Mouse (Mus musculus) embryonic facial prominence, embryonic 13.5 days (tissue): ENCODE results near the gene Frem1. TPM values are rescaled to one million over a fixed set of nuclear protein-coding genes. Genes with fewer than 3 reads are reported as not detected.

ENCODE experiments used
- ATAC-seq: fragments of 200-750 bp; cut with Nextera tagmentation; 2 replicates; pipeline ENCODE4 v1.8.0; 2017; ENCODE audit warnings: low read depth; ENCODE audit not compliant: insufficient number of reproducible peaks, insufficient read depth, low FRiP score, low TSS enrichment
- H3K27ac ChIP-seq: fragments of 300-500 bp; sonication (generic); 2 replicates; pipeline ENCODE4 v1.5.1; 2015; ENCODE audit warnings: moderate library complexity, mild to moderate bottlenecking, inconsistent platforms
- H3K27me3 ChIP-seq: fragments of 300-500 bp; sonication (generic); 2 replicates; pipeline ENCODE4 v1.6.1; 2015; ENCODE audit warnings: mild to moderate bottlenecking, inconsistent platforms
- H3K36me3 ChIP-seq: fragments of 300-500 bp; sonication (generic); 2 replicates; pipeline ENCODE4 v1.6.1; 2015; ENCODE audit warnings: mild to moderate bottlenecking, inconsistent platforms
- H3K4me1 ChIP-seq: fragments of 300-500 bp; sonication (generic); 2 replicates; pipeline ENCODE4 v1.6.1; 2015; ENCODE audit warnings: inconsistent platforms
- H3K4me2 ChIP-seq: fragments of 300-500 bp; sonication (generic); 2 replicates; pipeline ENCODE4 v1.6.1; 2015; ENCODE audit warnings: moderate library complexity, mild to moderate bottlenecking, inconsistent platforms
- H3K4me3 ChIP-seq: fragments of 300-500 bp; sonication (generic); 2 replicates; pipeline ENCODE4 v1.5.1; 2015; ENCODE audit warnings: mild to moderate bottlenecking, inconsistent platforms
- H3K9ac ChIP-seq: fragments of 300-500 bp; sonication (generic); 2 replicates; pipeline ENCODE4 v1.6.1; 2015; ENCODE audit warnings: mild to moderate bottlenecking, inconsistent platforms
- H3K9me3 ChIP-seq: fragments of 300-500 bp; sonication (generic); 2 replicates; pipeline ENCODE4 v1.6.1; 2016; ENCODE audit warnings: inconsistent platforms
- WGBS: fragments of 180-500 bp; shearing (Covaris S2); methylation state at CpG from one replicate; pipeline ENCODE4 v1.1.7; 2015; ENCODE audit warnings: mixed read lengths; 5-methylcytosine and 5-hydroxymethylcytosine counted together
- polyA plus RNA-seq: library from polyadenylated mRNA; unstranded; fragments of >200 nt; fragmentation: Nextera tagmentation; extraction: Ambion mirVana; gene quantifications from 2 replicates; pipeline ENCODE4 v1.2.1, GENCODE M21; 2015

The Frem1 gene
- polyA plus RNA-seq, 1 experiment from 2014 or later = 23.2 TPM

GRCm38 (mm10) chr4:83053206-83053605 lies 1.1 kb upstream of the Frem1 start:
- H3K4me2 ChIP-seq = no peak overlapping the region; the same call in 1 of the 2 replicates
- no peak overlapping the region for H3K27ac ChIP-seq
- H3K9ac ChIP-seq = no peak overlapping the region
- no peaks in the 10 kb centered on the region for H3K36me3 ChIP-seq
- ATAC-seq = no peak
- H3K4me3 ChIP-seq = no peak overlapping the region
- H3K4me1 ChIP-seq = peaks cover 44% of the 10 kb centered on the region
- 85% methylated on average over 8 of the region's 8 CpGs for WGBS
- no peaks in the 10 kb centered on the region for H3K27me3 ChIP-seq
- no peaks in the 10 kb centered on the region for H3K9me3 ChIP-seq

GRCm38 (mm10) chr4:83051176-83051575 lies 963 bp downstream of the Frem1 start:
- Histone ChIP-seq H3K4me2 (peak overlapping the region; percentile 76), H3K36me3 (no peaks in the 10 kb centered on the region)
- 6% methylated on average over 8 of the region's 8 CpGs for WGBS

GRCm38 (mm10) chr4:83050151-83050796 lies 1.9 kb downstream of the Frem1 start:
- Histone ChIP-seq H3K9ac (peak overlapping the region; percentile 77), H3K4me3 (peak overlapping the region; percentile 56), H3K9me3 (no peaks in the 10 kb centered on the region), H3K27ac (peak overlapping the region; percentile 89), H3K27me3 (no peaks in the 10 kb centered on the region), H3K36me3 (no peaks in the 10 kb centered on the region), H3K4me2 (peak overlapping the region; percentile 76), H3K4me1 (peaks cover 61% of the 10 kb centered on the region)
- ATAC-seq = no peak
- 35% methylated on average over 5 of the region's 5 CpGs for WGBS

More at GRCm38 (mm10) chr4:83051176-83051575, 963 bp downstream of the Frem1 start:
- Histone ChIP-seq H3K9ac (peak overlapping the region; percentile 77), H3K4me3 (peak overlapping the region; percentile 56), H3K27me3 (no peaks in the 10 kb centered on the region), H3K9me3 (no peaks in the 10 kb centered on the region), H3K27ac (peak overlapping the region; percentile 89), H3K4me1 (peaks cover 57% of the 10 kb centered on the region)
- ATAC-seq = no peak

GRCm38 (mm10) chr4:83049288-83049687 lies 2.9 kb downstream of the Frem1 start:
- Histone ChIP-seq H3K4me3 (peak overlapping the region; percentile 56), H3K9ac (peak overlapping the region; percentile 44; the same call in 1 of the 2 replicates), H3K4me1 (peaks cover 67% of the 10 kb centered on the region), H3K36me3 (no peaks in the 10 kb centered on the region), H3K27ac (peak overlapping the region; percentile 89), H3K4me2 (peak overlapping the region; percentile 76), H3K9me3 (no peaks in the 10 kb centered on the region), H3K27me3 (no peaks in the 10 kb centered on the region)
- ATAC-seq = no peak
- 19% methylated on average over 3 of the region's 3 CpGs for WGBS

GRCm38 (mm10) chr4:83048561-83048960 lies 3.6 kb downstream of the Frem1 start:
- Histone ChIP-seq H3K9ac (peak overlapping the region; percentile 44), H3K4me1 (peaks cover 67% of the 10 kb centered on the region), H3K9me3 (no peaks in the 10 kb centered on the region), H3K4me2 (peak overlapping the region; percentile 76), H3K36me3 (no peaks in the 10 kb centered on the region), H3K27me3 (no peaks in the 10 kb centered on the region), H3K4me3 (peak overlapping the region; percentile 56), H3K27ac (peak overlapping the region; percentile 89)
- no peak for ATAC-seq
- WGBS = 18% methylated on average over 2 of the region's 2 CpGs

GRCm38 (mm10) chr4:83046806-83047205 lies 5.3 kb downstream of the Frem1 start:
- Histone ChIP-seq H3K4me2 (peak overlapping the region; percentile 76), H3K4me1 (peaks cover 57% of the 10 kb centered on the region), H3K9me3 (no peaks in the 10 kb centered on the region), H3K4me3 (peak overlapping the region; percentile 5; the same call in 1 of the 2 replicates), H3K27me3 (no peaks in the 10 kb centered on the region), H3K36me3 (peaks cover 3% of the 10 kb centered on the region), H3K9ac (peak overlapping the region; percentile 28; the same call in 1 of the 2 replicates), H3K27ac (peak overlapping the region; percentile 89)
- peak; percentile 34; the same call in 1 of the 2 replicates for ATAC-seq
- WGBS = 28% methylated on average over 2 of the region's 2 CpGs

- ATAC-seq = no peak
- Histone ChIP-seq H3K27me3 (no peaks in the 10 kb centered on the region), H3K4me1 (peaks cover 62% of the 10 kb centered on the region), H3K9ac (no peak overlapping the region), H3K36me3 (peaks cover 3% of the 10 kb centered on the region), H3K4me3 (no peak overlapping the region), H3K4me2 (peak overlapping the region; percentile 76), H3K27ac (peak overlapping the region; percentile 72), H3K9me3 (no peaks in the 10 kb centered on the region)
- 52% methylated on average over 3 of the region's 3 CpGs for WGBS
Measured at GRCm38 (mm10) chr4:83046069-83046468, 6.1 kb downstream of the Frem1 start.

- Histone ChIP-seq H3K4me2 (peak overlapping the region; percentile 76), H3K4me1 (peaks cover 68% of the 10 kb centered on the region), H3K9ac (no peak overlapping the region), H3K27ac (peak overlapping the region; percentile 72), H3K27me3 (no peaks in the 10 kb centered on the region), H3K9me3 (no peaks in the 10 kb centered on the region), H3K4me3 (no peak overlapping the region), H3K36me3 (peaks cover 3% of the 10 kb centered on the region)
- WGBS = 36% methylated on average over 6 of the region's 6 CpGs
- no peak for ATAC-seq
Measured at GRCm38 (mm10) chr4:83045266-83045665, 6.9 kb downstream of the Frem1 start.

- 16% methylated on average over 3 of the region's 3 CpGs for WGBS
- Histone ChIP-seq H3K27me3 (no peaks in the 10 kb centered on the region), H3K27ac (peak overlapping the region; percentile 36; the same call in 1 of the 2 replicates), H3K4me1 (peaks cover 33% of the 10 kb centered on the region), H3K36me3 (peaks cover 24% of the 10 kb centered on the region), H3K4me2 (0 out of 2 replicates have a peak overlapping the region, but pooled peaks have one; percentile 2), H3K9ac (no peak overlapping the region), H3K4me3 (no peak overlapping the region), H3K9me3 (no peaks in the 10 kb centered on the region)
- ATAC-seq = peak; percentile 84; the same call in 1 of the 2 replicates
Measured at GRCm38 (mm10) chr4:83040780-83041179, 11.4 kb downstream of the Frem1 start.

GRCm38 (mm10) chr4:83032780-83033179 lies 19.4 kb downstream of the Frem1 start:
- WGBS = 24% methylated on average over 1 of the region's 1 CpGs
- H3K9ac ChIP-seq = no peak overlapping the region
- no peak for ATAC-seq

GRCm38 (mm10) chr4:83031591-83031990 lies 20.5 kb downstream of the Frem1 start:
- ATAC-seq = no peak

More at GRCm38 (mm10) chr4:83032780-83033179, 19.4 kb downstream of the Frem1 start:
- H3K27ac ChIP-seq = no peak overlapping the region
- no peak overlapping the region for H3K4me2 ChIP-seq
- H3K4me3 ChIP-seq = no peak overlapping the region
- H3K36me3 ChIP-seq = peaks cover 25% of the 10 kb centered on the region
- H3K27me3 ChIP-seq = no peaks in the 10 kb centered on the region
- H3K9me3 ChIP-seq = no peaks in the 10 kb centered on the region
- peaks cover 19% of the 10 kb centered on the region for H3K4me1 ChIP-seq

GRCm38 (mm10) chr4:83030097-83030496 lies 22.0 kb downstream of the Frem1 start:
- WGBS = 70% methylated on average over 6 of the region's 6 CpGs
- Histone ChIP-seq H3K4me3 (no peak overlapping the region), H3K4me1 (peaks cover 19% of the 10 kb centered on the region), H3K27ac (no peak overlapping the region), H3K36me3 (0 out of 2 replicates have a peak, but pooled peaks cover 5% of the 10 kb centered on the region), H3K4me2 (no peak overlapping the region), H3K9me3 (no peaks in the 10 kb centered on the region), H3K27me3 (no peaks in the 10 kb centered on the region), H3K9ac (no peak overlapping the region)
- ATAC-seq = no peak

More at GRCm38 (mm10) chr4:83031591-83031990, 20.5 kb downstream of the Frem1 start:
- no peaks in the 10 kb centered on the region for H3K27me3 ChIP-seq
- WGBS = 19% methylated on average over 3 of the region's 3 CpGs
- no peak overlapping the region for H3K27ac ChIP-seq
- peaks cover 19% of the 10 kb centered on the region for H3K4me1 ChIP-seq
- H3K9ac ChIP-seq = no peak overlapping the region
- no peak overlapping the region for H3K4me3 ChIP-seq
- no peaks in the 10 kb centered on the region for H3K9me3 ChIP-seq
- H3K4me2 ChIP-seq = no peak overlapping the region
- H3K36me3 ChIP-seq = peaks cover 15% of the 10 kb centered on the region
